Mouse (Mus musculus): ENCODE results near the gene Dync1h1.

- no peak for TF ChIP-seq CTCF (IDR thresholded peaks at IDR 0.05; ENCODE audit: control insufficient read depth, insufficient read depth, insufficient replicate concordance, low read depth, low read length)
- TF ChIP-seq POLR2A (IDR thresholded peaks at IDR 0.05; ENCODE audit: control insufficient read depth, low read depth, low read length) = no peak
These were observed 12.6 kb upstream of the Dync1h1 start for GRCm38 (mm10) chr12:110588622-110589021.
